In the genomic region with DNA sequence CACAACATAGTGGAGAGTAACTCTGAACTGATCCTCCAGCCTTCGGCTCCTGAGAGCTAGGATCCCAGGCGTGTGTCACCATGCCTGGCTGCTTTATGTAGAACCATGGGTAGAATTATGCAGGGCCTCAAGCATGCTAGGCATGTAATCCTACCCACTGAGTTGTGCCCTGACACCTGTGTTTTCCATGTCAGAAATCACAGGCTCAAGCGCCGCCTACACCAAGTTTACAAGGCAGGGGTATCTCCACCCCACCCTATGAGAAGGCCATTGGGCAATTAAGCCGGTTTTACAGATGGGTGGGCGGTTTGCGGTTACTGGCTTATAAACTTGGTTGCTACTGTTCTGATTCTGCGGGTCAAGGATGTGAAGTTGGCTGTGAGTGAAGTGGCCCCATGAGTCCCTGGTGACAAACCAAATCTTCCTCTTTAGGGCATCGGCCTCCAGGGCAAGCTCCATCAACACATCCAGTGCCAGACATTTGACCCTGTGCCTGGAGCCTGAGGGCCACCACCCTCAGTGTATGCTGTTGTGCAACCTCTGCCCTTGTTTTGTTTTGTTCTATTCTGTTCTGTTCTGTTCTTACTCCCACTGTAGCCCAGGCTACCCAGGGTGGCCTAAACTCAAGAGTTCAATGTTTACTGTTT, we compare ENCODE assay signal across 13 mouse cellular contexts. TPM values are rescaled to one million over a fixed set of nuclear protein-coding genes. Genes with fewer than 3 reads are reported as not detected.
DNase-seq lines count a peak whose midpoint lies in the region; ATAC-seq and TF ChIP-seq lines count a peak whose summit lies in the region.
"Had no signal": no experiment of that assay in that cellular context is flagged by ENCODE, and none has a peak within 500 bp of the region (broad histone marks: within the 10 kb centered on the region; RNA-seq: fewer than 3 reads in every experiment).

No protein-coding gene starts in this region.

- H3K36me3 ChIP-seq in C2C12 (ENCODE audit: control insufficient read depth, insufficient read depth) = no peaks in the 10 kb centered on the region
- H3K36me3 ChIP-seq in lung, postnatal 0 days (ENCODE audit: insufficient read depth, low read length) = no peaks in the 10 kb centered on the region

- no peak overlapping the region for H3ac ChIP-seq in C2C12 (ENCODE audit: control insufficient read depth, insufficient read length, low read depth)

- H3K79me3 ChIP-seq in C2C12 (ENCODE audit: low read depth) = peaks cover 4% of the 10 kb centered on the region

- H3K4me3 ChIP-seq in C2C12 (ENCODE audit: insufficient read depth, poor library complexity, severe bottlenecking) = no peak overlapping the region
- H3K4me3 ChIP-seq in bone marrow macrophage, adult 2 months (ENCODE audit: insufficient read depth, low read length) = peak overlapping the region; percentile 4
- H3K4me3 ChIP-seq in lung, postnatal 0 days (ENCODE audit: low read depth, low read length) = no peak overlapping the region
- H3K4me3 ChIP-seq: layer of hippocampus, adult 2 months had no signal

- peak overlapping the region; percentile 91 for H3K27ac ChIP-seq in bone marrow macrophage, adult 2 months (ENCODE audit: insufficient read depth, low read depth, low read length)
- H3K27ac ChIP-seq in lung, postnatal 0 days (ENCODE audit: low read length) = peak overlapping the region; percentile 23; the same call in 1 of the 2 replicates
- H3K27ac ChIP-seq: liver, embryonic 14.5 days had no signal

- H3K9ac ChIP-seq in lung, postnatal 0 days (replicated peaks; ENCODE audit: low read depth) = no peak overlapping the region
- H3K9ac ChIP-seq: liver, embryonic 14.5 days had no signal

- peak; percentile 3; the same call in 1 of the 2 replicates for ATAC-seq in lung, postnatal 0 days
- ATAC-seq: activated CD4-positive, CD25-positive, alpha-beta regulatory T cell, adult 4 months; hindbrain, embryonic 16.5 days had no signal

- DNase-seq in heart, adult 9 months (ENCODE audit: low spot score in 2 of 2) = peak; percentile 35 to 38
- DNase-seq in heart, postnatal 4 days = no peak
- DNase-seq in lung, postnatal 0 days (ENCODE audit: low spot score) = peak; percentile 54
- DNase-seq in left cerebral cortex, adult 11 months (ENCODE audit: low spot score) = no peak
- no peak for DNase-seq in urinary bladder, postnatal 4 days (ENCODE audit: low spot score in 2 of 2)
- DNase-seq in embryo, embryonic 10 days (ENCODE audit: low spot score) = no peak
- DNase-seq: cerebellum, adult 9-11 months had no signal

- H3K27me3 ChIP-seq in C2C12 (ENCODE audit: control insufficient read depth, insufficient read depth, insufficient read length) = no peaks in the 10 kb centered on the region
- no peaks in the 10 kb centered on the region for H3K27me3 ChIP-seq in lung, postnatal 0 days (replicated peaks; ENCODE audit: insufficient read depth, low read length)

- no peaks in the 10 kb centered on the region for H3K9me3 ChIP-seq in lung, postnatal 0 days (ENCODE audit: low read length)

- no peak for TF ChIP-seq POLR2A in bone marrow macrophage, adult 2 months (IDR thresholded peaks at IDR 0.05; ENCODE audit: borderline replicate concordance, low read depth, low read length)

- TF ChIP-seq EP300 in lung, postnatal 0 days (IDR thresholded peaks at IDR 0.05) = no peak

- H3K4me2 ChIP-seq in lung, postnatal 0 days (replicated peaks; ENCODE audit: low read depth, low read length) = no peak overlapping the region

- TF ChIP-seq CTCF in C2C12 (IDR thresholded peaks at IDR 0.05; ENCODE audit: control insufficient read depth, insufficient read depth, insufficient read length) = no peak
- no peak for TF ChIP-seq CTCF in bone marrow macrophage, adult 2 months (IDR thresholded peaks at IDR 0.05; ENCODE audit: low read depth, low read length)
- no peak for TF ChIP-seq CTCF in lung, postnatal 0 days (IDR thresholded peaks at IDR 0.05)

- peaks cover 9% of the 10 kb centered on the region for H3K79me2 ChIP-seq in C2C12 (ENCODE audit: control insufficient read depth, insufficient read depth)

- H3K4me1 ChIP-seq in bone marrow macrophage, adult 2 months (ENCODE audit: control insufficient read depth, insufficient read depth, low read length) = peaks cover 55% of the 10 kb centered on the region
- peaks cover 6% of the 10 kb centered on the region for H3K4me1 ChIP-seq in lung, postnatal 0 days (ENCODE audit: insufficient read depth, low read depth, low read length)

- WGBS in lung, postnatal 0 days = 89% methylated on average over 9 of the region's 9 CpGs

TF ChIP-seq in C2C12, 6 proteins besides CTCF, POLR2A, EP300 and RAD21:
- peak; percentile 74 for TF ChIP-seq CEBPB (IDR thresholded peaks at IDR 0.05; ENCODE audit: low read depth)
- TF ChIP-seq FOSL1 (IDR thresholded peaks at IDR 0.05; ENCODE audit: insufficient read depth, low read length, poor library complexity, severe bottlenecking) = no peak
- TF ChIP-seq MYOD1 (IDR thresholded peaks at IDR 0.05; ENCODE audit: control insufficient read depth, insufficient read length, low read depth) = peak; percentile 78
TF ChIP-seq in C2C12: peak in this region for 2.

RNA-seq across cellular contexts. Expression of gene Slc8b1, which starts 3.2 kb away (rescaled TPM):
- 1 to 10 TPM; 8.7 to 9.3 TPM for total RNA-seq in heart, postnatal 4 days (2021)
- polyA plus RNA-seq in C2C12 (2012; fragmentation: generic; extraction: Trizol) = 6.1 TPM
- polyA plus RNA-seq in bone marrow macrophage, adult 2 months (2012; ENCODE audit: insufficient read depth, insufficient read length, missing spikeins) = 73.1 and 79.4 TPM in 2 replicates
- polyA plus RNA-seq in lung, postnatal 0 days (2015; fragmentation: Nextera tagmentation; extraction: Ambion mirVana) = 12.1 and 14.7 TPM in 2 replicates

RNA-seq across cellular contexts. Expression of gene Plbd2, which starts 10.7 kb away (rescaled TPM):
- 10 to 100 TPM; 38.0 to 38.3 TPM for total RNA-seq in heart, postnatal 4 days (2021)
- polyA plus RNA-seq in C2C12 (2012; fragmentation: generic; extraction: Trizol) = 36.4 TPM
- polyA plus RNA-seq in bone marrow macrophage, adult 2 months (2012; ENCODE audit: insufficient read depth, insufficient read length, missing spikeins) = 46.8 and 55.1 TPM in 2 replicates
- 63.1 and 69.2 TPM in 2 replicates for polyA plus RNA-seq in lung, postnatal 0 days (2015; fragmentation: Nextera tagmentation; extraction: Ambion mirVana)

RNA-seq across cellular contexts. Expression of gene Sds, which starts 37.8 kb away (rescaled TPM):
- total RNA-seq in heart, postnatal 4 days (2021) = not detected
- 0.19 TPM for polyA plus RNA-seq in C2C12 (2012; fragmentation: generic; extraction: Trizol)
- not detected in 2 replicates for polyA plus RNA-seq in bone marrow macrophage, adult 2 months (2012; ENCODE audit: insufficient read depth, insufficient read length, missing spikeins)
- polyA plus RNA-seq in lung, postnatal 0 days (2015; fragmentation: Nextera tagmentation; extraction: Ambion mirVana) = not detected in 2 replicates
- polyA plus RNA-seq: activated CD4-positive, CD25-positive, alpha-beta regulatory T cell, adult 4 months had no signal

RNA-seq across cellular contexts. Expression of gene Sdsl, which starts 41.5 kb away (rescaled TPM):
- 10 to 100 TPM; 12.2 to 12.4 TPM for total RNA-seq in heart, postnatal 4 days (2021)
- 0.69 TPM for polyA plus RNA-seq in C2C12 (2012; fragmentation: generic; extraction: Trizol)
- not detected in 2 replicates for polyA plus RNA-seq in bone marrow macrophage, adult 2 months (2012; ENCODE audit: insufficient read depth, insufficient read length, missing spikeins)
- polyA plus RNA-seq in lung, postnatal 0 days (2015; fragmentation: Nextera tagmentation; extraction: Ambion mirVana) = 1.7 and 1.8 TPM in 2 replicates
- polyA plus RNA-seq: activated CD4-positive, CD25-positive, alpha-beta regulatory T cell, adult 4 months had no signal

Comparison
In these comparisons a context has a peak if more than half of its experiments do, and no peak if none do; other contexts are left out.
1. DNase-seq: peak in heart, adult 9 months (2 of 2) and lung, postnatal 0 days (single experiment); none in heart, postnatal 4 days (single experiment), left cerebral cortex, adult 11 months (single experiment), urinary bladder, postnatal 4 days (0 of 2) and embryo, embryonic 10 days (single experiment).